Mouse (Mus musculus) layer of hippocampus, adult 18-20 months (tissue): Measurements from ENCODE around the gene Fam114a1. TPM values are rescaled to one million over a fixed set of nuclear protein-coding genes. Genes with fewer than 3 reads are reported as not detected.

Experiments
- DNase-seq, 2 experiments: peaks; one replicate each; pipeline ENCODE4 v3.0.0; 2022; ENCODE audit warnings: low spot score in 2 of 2
- total RNA-seq, 2 experiments: library from RNA; stranded (reverse); gene quantifications; 2 replicates each; pipeline ENCODE4 v1.2.3; 2021

Fam114a1 gene
- total RNA-seq, 2 experiments from 2014 or later, result 4.6 to 4.7 TPM

DNA sequence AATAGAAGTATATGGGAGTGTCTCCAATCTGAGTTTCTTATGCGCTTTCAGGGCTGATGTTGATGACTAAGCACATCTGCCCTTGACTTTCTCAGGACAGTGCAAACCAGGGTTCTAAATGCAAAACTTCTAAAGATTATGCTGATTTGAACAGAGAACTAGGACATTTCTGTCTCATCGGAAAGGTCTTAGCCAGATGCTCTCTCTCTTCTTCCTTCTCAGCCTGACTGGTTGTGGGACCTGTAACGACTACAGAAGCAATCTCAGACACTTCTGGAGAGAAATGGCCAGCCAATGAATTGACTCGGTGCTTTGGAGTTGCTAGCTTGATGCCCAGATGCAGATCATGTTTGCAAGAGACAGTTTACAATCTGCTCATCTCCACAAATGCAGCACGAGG is 80.0 kb downstream of the Fam114a1 start:
- no peak for DNase-seq

- no peak for DNase-seq
These were observed 81.6 kb downstream of the Fam114a1 start for GRCm38 (mm10) chr5:65051513-65051912.

- no peak for DNase-seq
These were observed 87.7 kb downstream of the Fam114a1 start for GRCm38 (mm10) chr5:65057596-65057995.

DNA sequence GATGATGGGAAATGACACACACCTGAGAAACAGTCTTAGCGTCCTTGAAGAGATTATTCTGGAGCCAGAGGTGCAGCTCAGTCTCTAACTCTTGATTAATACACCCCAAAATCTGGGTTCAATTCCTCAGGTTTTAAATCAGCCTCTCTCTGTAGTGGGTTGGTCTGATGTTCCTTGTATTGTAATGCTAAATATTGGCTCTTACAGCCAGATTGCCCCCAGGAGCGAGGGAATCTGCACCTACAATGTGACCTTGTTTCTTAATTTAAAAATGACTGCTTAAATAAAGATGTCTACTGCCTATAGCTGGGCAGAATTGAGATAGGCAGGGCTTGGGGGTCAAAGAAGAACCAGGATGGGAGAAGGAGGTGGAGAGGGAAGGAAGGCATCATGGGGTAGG is 89.9 kb downstream of the Fam114a1 start:
- DNase-seq, result no peak

GRCm38 (mm10) chr5:65062236-65062635 is 92.4 kb downstream of the Fam114a1 start:
- DNase-seq, result no peak

- DNase-seq, result no peak
These were observed 93.4 kb downstream of the Fam114a1 start for GRCm38 (mm10) chr5:65063266-65063665.

GRCm38 (mm10) chr5:65068166-65068565 is 98.3 kb downstream of the Fam114a1 start:
- DNase-seq, result no peak

- DNase-seq, result no peak
These were observed 100.0 kb downstream of the Fam114a1 start for GRCm38 (mm10) chr5:65069872-65070271.

DNA sequence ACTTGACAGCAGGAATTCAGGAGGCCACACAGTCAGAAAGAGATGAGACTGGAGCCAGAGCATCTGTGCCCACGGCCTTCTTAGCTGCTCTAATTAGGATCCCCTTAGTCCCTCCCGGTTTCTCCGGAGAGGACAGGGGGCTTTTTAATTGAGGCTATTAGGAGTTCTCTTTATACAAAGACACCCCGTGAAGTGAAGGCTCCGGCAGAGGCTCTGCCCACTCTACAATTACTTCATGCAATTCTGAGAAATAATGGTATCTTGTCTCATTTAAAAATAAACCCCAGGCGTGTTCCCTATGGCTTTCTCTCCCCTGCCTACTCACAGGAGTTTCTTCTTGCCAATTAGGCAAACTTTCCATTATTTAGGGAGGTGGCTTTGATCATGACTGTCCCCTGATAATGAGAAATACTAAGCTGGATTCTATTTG is 101.8 kb downstream of the Fam114a1 start:
- no peak for DNase-seq

GRCm38 (mm10) chr5:65073247-65073646 is 103.4 kb downstream of the Fam114a1 start:
- DNase-seq, result no peak

DNA sequence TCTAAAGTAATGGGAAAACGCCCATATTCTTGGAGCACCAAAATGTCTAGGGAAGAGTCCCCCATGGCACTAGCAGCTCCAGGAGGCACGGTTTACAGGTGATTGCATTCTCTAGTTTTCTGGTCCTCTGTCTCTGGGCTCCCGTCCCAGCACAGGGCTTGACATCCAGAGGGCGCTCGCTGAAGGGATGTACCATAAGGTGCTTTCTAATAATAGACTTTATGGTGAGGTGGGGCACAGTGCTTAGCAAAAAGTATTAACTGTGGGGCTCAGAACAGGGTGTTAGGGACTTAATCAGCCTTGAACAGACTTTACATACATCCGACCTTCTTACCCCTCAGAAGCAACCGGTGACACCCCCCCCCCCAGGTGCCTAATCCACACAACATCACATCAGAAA is 104.8 kb downstream of the Fam114a1 start:
- DNase-seq, result no peak

- DNase-seq, result no peak
These were observed 106.2 kb downstream of the Fam114a1 start for GRCm38 (mm10) chr5:65076087-65076486.

DNA sequence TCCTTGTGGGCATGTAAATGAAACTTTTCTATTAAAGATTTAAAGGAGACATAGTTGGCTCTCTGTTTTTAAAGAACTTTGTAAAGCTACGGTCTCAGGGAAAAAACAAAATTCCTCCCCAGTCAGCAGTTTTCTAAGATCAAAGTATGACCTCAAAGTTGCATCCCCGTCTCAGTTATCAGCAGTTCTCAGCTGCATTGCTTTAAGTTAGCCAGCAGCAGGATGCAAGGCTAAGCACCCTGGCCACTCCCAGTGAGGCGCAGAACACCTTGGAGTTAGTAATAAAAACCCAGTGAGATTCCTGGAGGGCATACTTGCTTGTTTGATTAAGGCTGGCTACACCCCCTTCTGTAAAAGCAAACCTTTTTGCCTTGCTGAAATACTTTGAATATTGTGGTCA is 106.9 kb downstream of the Fam114a1 start:
- no peak for DNase-seq

DNA sequence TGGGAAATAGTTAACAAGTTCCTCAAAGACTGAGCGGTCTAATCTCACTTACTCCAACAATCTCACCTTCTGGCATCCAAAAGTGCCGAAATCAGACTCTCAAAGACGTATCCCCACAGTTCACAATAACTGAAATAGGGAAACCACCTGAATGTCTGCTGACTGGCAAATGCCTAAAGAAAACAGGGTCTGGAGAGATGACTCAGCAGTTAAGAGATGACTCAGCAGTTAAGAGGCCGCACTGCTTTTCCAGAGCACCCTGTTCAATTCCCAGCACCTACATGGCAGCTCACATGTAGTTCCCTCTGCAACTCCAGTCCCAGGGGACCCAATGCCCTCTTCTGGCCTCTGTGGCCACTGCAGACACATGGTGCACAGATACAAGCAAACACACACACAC is 108.2 kb downstream of the Fam114a1 start:
- no peak for DNase-seq

DNA sequence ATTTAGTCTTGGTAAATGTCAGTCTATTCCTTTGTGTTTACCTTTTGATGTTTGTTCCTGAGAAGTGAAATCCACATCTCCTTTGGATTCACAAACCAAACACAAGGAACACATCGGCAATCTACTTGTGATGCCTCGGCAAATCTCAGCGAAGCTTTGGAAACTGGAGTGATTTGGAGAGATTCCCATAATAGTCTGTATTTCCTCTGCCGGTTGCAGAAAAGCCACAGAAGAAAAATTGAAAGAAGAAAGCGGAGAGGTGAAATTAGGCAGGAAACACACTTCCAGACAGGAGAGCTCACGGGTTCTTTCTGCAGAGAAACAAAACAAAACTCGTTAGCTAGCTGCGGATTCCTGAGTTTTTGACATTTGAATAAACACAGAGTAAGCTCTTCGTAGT is 110.0 kb downstream of the Fam114a1 start:
- DNase-seq, result peak; percentile 3 to 70

- DNase-seq, result no peak
These were observed 112.0 kb downstream of the Fam114a1 start for GRCm38 (mm10) chr5:65081836-65082235.

GRCm38 (mm10) chr5:65086522-65086921 is 116.7 kb downstream of the Fam114a1 start:
- no peak for DNase-seq

DNA sequence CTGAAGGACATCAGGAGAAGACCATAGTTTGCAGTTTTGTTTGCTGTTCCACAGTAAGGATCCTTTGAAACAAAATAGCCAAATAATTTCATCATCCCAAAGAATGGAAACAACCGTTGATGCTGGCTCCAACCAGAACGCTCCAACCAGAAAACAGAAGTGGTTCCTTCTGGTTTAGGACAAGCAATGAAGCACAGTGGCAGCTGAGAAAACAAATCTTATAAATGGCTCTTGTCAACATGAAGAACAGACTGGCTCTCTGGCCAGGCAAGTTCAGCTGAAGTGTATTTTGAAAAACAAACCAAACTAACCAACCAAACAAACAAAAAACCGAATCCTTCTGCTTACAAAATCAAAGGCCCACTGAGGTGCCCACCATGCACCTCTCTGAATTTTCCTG is 119.8 kb downstream of the Fam114a1 start:
- no peak for DNase-seq

- DNase-seq, result no peak
These were observed 121.5 kb downstream of the Fam114a1 start for GRCm38 (mm10) chr5:65091184-65091858.
